Mouse (Mus musculus) ovary, adult 18-20 months (tissue): ENCODE results near the gene Adgre5.

Experiments used
- DNase-seq: peaks from one replicate; pipeline ENCODE4 v3.0.0; 2022; ENCODE audit warnings: low spot score, mixed read lengths

Gene Adgre5

DNA sequence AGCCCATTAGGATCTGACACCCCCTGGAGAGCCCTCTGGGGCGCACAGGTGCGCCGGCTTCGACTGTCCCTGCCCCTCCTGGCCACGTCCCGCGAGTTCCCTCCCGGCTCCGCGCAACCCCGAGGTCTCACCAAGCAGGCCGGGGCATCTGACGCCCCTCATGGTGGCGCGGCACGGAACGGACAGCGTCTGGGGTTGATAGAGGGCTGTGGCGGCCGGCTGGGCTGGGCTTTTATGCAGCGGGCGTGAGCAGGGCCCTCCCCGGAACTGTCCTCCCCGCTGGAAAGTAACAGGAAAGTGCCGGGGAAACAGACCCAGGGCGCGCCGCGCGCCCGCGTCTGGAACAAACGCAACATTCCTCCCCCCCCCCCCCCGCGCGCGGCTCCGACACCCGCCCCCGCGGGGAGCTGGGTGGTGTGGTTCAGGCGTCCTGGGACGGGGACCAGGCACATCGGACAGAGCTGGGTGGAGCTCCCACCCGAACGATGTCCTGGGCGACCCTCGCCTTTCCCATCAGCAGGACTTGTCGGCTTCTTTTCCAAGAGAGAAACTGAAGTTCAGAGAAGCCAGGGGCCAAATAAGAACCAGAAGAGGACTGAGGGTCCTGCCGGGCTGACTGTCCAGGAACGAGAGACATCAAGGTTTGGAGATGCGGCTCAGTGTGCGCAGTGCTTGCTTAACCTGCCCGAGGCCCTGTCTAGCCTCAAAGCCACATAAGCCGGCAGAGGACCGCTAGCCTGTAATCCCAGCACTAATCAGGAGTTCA, at the start of gene Adgre5:
Gene Adgre5, minus strand, starts transcription at position 351 of the 766 bp plus-strand sequence.
- DNase-seq: peak; percentile 58

GRCm38 (mm10) chr8:83789826-83790225, 48.7 kb upstream of the Adgre5 start:
- DNase-seq: no peak

- no peak for DNase-seq
Observed at GRCm38 (mm10) chr8:83785046-83785445, 43.9 kb upstream of the Adgre5 start.

GRCm38 (mm10) chr8:83782832-83783558, 41.9 kb upstream of the Adgre5 start:
- DNase-seq: peak; percentile 53

GRCm38 (mm10) chr8:83779610-83780009, 38.5 kb upstream of the Adgre5 start:
- DNase-seq: no peak

DNA sequence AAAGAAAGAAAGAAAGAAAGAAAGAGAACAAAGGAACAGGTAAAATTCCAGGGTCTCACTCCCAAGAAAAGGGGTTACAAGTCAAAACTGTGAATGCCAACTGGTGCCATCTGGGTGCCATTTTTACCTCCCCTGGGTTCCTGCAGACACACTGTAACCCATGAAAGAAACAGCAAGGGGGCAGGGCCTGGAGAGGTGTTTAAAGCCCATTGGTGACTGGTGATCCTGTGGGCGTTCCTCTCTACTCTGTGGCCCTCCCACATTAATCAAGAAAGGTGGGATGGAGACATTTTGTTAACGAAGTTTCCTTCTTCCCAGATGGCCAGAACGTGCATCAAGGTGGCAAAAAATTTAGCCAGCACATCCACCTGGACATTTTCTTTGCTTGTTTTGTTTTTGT, 36.9 kb upstream of the Adgre5 start:
- DNase-seq: no peak

- DNase-seq: no peak
Observed at GRCm38 (mm10) chr8:83776632-83777031, 35.5 kb upstream of the Adgre5 start.

- no peak for DNase-seq
Observed at GRCm38 (mm10) chr8:83774221-83774620, 33.1 kb upstream of the Adgre5 start.

GRCm38 (mm10) chr8:83773452-83773846, 32.3 kb upstream of the Adgre5 start:
- no peak for DNase-seq

DNA sequence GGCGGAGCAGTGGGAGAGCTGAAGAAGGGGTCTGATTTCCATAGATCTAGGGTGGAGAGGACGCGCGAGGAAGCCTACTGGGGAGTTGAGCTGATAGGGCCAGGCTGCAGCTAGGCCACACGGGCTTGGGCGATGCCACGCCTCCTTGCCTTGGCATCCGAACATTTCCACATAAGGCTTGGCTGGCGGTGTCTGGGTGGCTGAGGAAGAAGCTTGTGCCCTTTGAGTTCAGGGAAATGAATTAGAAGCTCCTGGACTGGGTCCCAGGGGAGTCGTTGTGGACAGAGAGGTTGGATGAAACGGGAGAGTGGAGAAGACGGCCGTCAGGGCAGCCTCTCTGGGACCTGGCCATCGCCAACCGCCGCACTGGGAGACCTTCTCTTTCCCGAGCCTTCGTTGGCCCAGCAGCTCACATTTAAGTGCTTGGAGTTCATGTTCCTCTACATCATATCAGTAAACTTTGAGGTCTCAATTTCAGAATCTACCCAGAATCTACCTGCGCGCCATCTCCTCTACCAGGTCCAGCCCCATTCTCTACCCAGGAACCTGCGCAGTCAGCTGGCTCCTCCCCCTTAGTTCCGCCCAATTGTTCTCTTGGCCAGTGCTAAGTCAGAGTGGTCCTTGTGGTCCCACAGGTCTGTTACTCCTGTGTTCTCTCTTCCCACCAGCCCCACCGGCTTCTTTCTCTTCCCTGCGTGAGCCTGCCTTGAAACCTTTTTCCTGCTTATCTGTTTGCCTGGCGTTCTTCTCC, 31.8 kb upstream of the Adgre5 start:
- peak; percentile 48 for DNase-seq

DNA sequence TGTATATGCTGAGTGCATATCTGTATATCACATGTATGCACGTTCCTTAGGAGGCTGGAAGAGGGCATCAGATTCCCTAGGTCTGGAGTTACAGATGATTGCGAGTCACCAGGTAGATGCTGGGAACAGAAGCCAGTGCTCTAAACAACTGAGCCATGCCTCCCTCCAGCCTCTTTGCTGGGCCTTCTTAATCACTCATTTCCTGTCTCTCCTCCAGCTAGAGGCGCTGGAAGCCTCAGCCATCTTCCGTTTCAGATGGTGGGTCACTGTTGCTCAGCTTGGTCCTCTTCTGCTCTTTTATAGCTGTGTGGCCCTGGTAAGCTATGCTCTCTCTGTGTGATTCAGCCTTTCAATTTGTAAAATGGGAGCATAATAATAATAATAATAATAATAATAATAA, 30.7 kb upstream of the Adgre5 start:
- DNase-seq: no peak

DNA sequence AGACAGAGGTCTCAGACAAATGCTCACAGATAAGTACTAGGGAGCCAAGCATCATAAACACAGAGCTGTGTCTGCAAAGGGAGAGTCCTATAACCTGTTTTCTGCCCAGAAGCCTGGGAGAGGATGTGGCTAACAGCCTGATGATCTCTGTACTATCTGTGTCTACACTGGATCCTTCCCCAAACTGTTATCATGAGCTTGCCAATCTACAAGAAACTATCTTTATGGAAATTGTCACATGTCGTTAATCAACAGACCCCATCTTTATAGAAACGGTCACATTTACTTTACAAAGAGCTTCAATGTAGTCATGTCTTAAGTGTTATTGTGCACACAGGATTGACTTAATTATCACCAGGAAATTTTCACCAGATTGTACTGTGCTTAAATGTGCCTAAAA, 29.5 kb upstream of the Adgre5 start:
- no peak for DNase-seq

DNA sequence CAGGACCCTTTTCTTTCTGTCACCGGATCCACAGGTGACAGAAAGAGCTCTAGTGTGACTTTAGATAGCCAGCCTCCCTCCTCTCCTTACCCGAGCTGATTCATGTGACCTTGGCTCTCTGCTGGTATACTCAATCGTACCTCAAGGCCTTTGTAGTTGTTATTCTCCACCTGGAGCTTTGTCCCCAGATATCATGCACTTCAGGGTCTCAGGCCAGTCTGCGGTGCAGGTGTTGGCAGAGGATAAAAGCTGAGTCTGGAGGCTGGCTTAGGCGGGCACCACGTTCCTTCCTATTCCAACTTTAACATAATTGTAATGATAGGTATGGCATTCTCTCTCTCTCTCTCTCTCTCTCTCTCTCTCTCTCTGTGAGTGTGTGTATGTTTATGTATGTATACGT, 28.6 kb upstream of the Adgre5 start:
- no peak for DNase-seq

DNA sequence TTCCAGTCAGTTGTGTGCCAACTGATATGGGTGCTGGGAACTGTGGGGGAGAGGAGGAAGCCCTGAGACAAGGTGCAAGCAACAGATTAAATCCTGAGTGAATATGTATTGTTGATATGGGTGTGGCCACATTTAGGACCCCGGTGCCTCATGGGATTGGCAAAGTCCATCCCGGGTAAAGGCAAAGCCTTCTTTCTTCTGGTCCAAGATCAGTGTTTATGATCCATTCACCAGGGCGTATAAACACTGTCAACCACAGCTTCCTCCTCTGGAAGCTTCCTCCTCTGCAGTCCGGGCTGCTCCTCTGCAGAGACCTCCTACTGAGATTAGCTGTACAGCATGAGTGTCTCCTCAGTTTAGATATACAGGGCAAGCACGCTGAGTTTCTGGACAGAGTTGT, 27.4 kb upstream of the Adgre5 start:
- no peak for DNase-seq

- no peak for DNase-seq
Observed at GRCm38 (mm10) chr8:83767442-83767841, 26.3 kb upstream of the Adgre5 start.

DNA sequence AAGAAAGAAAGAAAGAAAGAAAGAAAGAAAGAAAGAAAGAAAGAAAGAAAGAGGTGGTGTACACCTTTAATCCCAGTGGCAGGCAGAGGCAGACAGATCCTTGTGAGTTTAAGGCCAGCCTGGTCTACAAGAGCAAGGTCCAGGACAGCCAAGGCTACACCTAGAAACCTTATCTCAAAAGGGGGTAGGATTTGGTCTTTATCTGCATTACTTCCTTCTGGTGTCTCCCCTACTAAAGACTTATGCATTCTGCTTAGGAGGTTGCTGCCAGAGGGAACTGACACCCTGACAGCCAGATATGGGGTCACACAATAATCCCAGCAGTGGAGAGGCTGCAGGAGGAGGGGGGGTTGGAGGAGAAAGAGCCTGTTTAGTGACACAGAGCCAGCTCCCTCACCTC, 24.5 kb upstream of the Adgre5 start:
- DNase-seq: no peak

DNA sequence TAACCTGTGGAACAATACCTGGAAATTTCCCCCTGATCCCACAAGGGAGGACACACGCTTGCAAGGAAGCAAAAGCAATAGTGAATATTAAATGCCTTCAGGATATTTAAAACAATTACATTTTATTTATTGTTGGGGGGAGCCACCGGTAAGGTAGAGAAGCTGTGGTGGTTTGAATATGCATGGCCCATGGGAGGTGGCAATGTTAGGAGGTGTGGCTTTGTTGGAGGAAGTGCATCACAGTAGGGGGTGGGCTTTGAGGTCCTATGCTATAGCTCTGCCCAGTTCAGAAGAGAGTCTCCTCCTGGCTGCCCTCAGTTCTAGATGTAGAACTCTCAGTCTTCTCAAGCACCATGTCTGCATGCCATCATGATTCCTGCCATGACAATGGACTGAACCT, 23.6 kb upstream of the Adgre5 start:
- no peak for DNase-seq

DNA sequence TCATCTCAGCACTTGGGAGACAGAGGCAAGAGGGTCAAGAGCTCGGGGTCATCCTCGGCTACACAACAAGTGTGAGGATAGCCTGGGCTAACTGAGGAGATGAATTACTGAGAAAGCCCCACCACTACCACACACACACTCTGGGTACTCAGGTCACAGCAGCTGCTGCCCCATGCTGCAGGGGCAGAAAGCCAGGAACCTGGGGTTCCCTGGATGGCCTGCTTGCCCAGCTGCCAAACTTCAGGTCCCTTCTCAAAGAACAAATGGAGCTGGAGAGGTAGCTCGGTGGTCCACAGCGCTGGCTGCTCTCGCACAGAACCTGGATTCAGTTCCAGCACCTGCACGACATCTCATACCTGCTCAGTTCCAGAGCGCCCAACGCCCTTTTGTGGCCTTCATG, 23.0 kb upstream of the Adgre5 start:
- DNase-seq: no peak

- DNase-seq: no peak
Observed at GRCm38 (mm10) chr8:83759231-83759759, 18.2 kb upstream of the Adgre5 start.

DNA sequence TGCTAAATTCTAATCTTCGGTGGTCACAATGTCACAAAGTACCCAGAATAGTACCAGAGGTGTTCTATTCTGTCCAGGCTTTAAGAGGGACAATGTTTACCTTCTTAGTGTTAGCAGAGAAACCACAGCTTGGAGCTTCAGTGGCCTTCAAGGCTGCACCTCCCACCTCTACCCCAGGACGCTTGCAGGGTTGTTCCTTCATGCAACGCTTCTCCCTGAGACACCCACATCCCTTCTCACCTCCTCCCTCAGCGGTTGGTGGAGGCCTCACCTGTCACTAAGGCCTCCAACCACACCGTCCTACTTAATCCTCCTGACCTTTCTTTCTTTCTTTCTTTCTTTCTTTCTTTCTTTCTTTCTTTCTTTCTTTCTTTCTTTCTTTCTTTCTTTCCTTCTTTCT, 17.2 kb upstream of the Adgre5 start:
- no peak for DNase-seq

GRCm38 (mm10) chr8:83757084-83757607, 16.0 kb upstream of the Adgre5 start:
- DNase-seq: no peak

DNA sequence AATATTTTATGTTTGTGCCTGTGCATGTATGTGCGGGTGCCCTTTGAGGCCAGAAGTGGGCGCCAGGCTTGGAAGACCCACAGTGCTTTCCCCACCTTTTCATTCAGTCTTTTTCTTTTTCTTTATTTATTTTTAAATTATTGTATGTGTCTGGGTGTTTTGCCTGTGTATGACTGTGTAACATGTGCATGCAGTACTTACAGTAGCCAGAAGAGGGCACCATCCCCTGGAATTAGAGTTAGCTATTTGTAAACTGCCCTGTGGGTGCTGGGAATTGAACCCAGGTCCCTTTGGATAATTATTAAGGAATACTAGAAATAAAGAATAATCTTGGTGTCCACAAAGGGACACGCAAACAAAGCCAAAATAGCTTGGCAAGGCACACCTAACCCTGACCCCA, 15.1 kb upstream of the Adgre5 start:
- no peak for DNase-seq
